Mouse (Mus musculus) limb, embryonic 15.5 days (tissue): ENCODE results near the gene Cct6b. TPM values are rescaled to one million over a fixed set of nuclear protein-coding genes. Genes with fewer than 3 reads are reported as not detected.

Experiments used
- ATAC-seq: fragments of 200-750 bp; cut with Nextera tagmentation; 2 replicates; pipeline ENCODE4 v1.8.0; 2017; ENCODE audit warnings: low read depth, moderate TSS enrichment; ENCODE audit not compliant: insufficient number of reproducible peaks, low FRiP score, low TSS enrichment
- H3K27ac ChIP-seq: fragments of 300-500 bp; sonication (generic); 2 replicates; pipeline ENCODE4 v1.5.1; 2015; ENCODE audit warnings: moderate library complexity, mild to moderate bottlenecking, inconsistent platforms
- H3K27me3 ChIP-seq: fragments of 300-500 bp; sonication (generic); 2 replicates; pipeline ENCODE4 v1.6.1; 2015; ENCODE audit warnings: inconsistent platforms
- H3K36me3 ChIP-seq: fragments of 300-500 bp; sonication (generic); 2 replicates; pipeline ENCODE4 v1.6.1; 2015; ENCODE audit warnings: inconsistent platforms
- H3K4me1 ChIP-seq: fragments of 300-500 bp; sonication (generic); 2 replicates; pipeline ENCODE4 v1.6.1; 2015; ENCODE audit warnings: inconsistent platforms
- H3K4me2 ChIP-seq: fragments of 300-500 bp; sonication (generic); 2 replicates; pipeline ENCODE4 v1.6.1; 2015; ENCODE audit warnings: mild to moderate bottlenecking, inconsistent platforms
- H3K4me3 ChIP-seq: fragments of 300-500 bp; sonication (generic); 2 replicates; pipeline ENCODE4 v1.5.1; 2015; ENCODE audit warnings: mild to moderate bottlenecking, inconsistent platforms
- H3K9ac ChIP-seq: fragments of 300-500 bp; sonication (generic); 2 replicates; pipeline ENCODE4 v1.6.1; 2015; ENCODE audit warnings: inconsistent platforms
- H3K9me3 ChIP-seq: fragments of 300-500 bp; sonication (generic); 2 replicates; pipeline ENCODE4 v1.6.1; 2016; ENCODE audit warnings: inconsistent platforms
- WGBS: fragments of 180-500 bp; shearing (Covaris S2); methylation state at CpG from one replicate; pipeline ENCODE4 v1.1.7; 2015; 5-methylcytosine and 5-hydroxymethylcytosine counted together
- polyA plus RNA-seq: library from polyadenylated mRNA; unstranded; fragments of >200 nt; fragmentation: Nextera tagmentation; extraction: Ambion mirVana; gene quantifications from 2 replicates; pipeline ENCODE4 v1.2.1, GENCODE M21; 2015

Gene Cct6b
- polyA plus RNA-seq, 1 experiment from 2014 or later, result 0.18 TPM

GRCm38 (mm10) chr11:82755919-82756318, 8.2 kb downstream of the Cct6b start:
- no peak overlapping the region for H3K4me3 ChIP-seq
- no peaks in the 10 kb centered on the region for H3K36me3 ChIP-seq
- H3K27me3 ChIP-seq, result no peaks in the 10 kb centered on the region
- H3K9ac ChIP-seq, result no peak overlapping the region
- no peak overlapping the region for H3K4me2 ChIP-seq
- no peaks in the 10 kb centered on the region for H3K9me3 ChIP-seq
- WGBS, result 84% methylated on average over 1 of the region's 1 CpGs
- no peaks in the 10 kb centered on the region for H3K4me1 ChIP-seq
- no peak overlapping the region for H3K27ac ChIP-seq
- ATAC-seq, result no peak

GRCm38 (mm10) chr11:82752349-82753115, 11.6 kb downstream of the Cct6b start:
- WGBS, result 61% methylated on average over 6 of the region's 6 CpGs
- H3K9me3 ChIP-seq, result no peaks in the 10 kb centered on the region
- no peaks in the 10 kb centered on the region for H3K36me3 ChIP-seq
- no peak overlapping the region for H3K9ac ChIP-seq
- H3K27ac ChIP-seq, result no peak overlapping the region
- no peak for ATAC-seq
- H3K4me1 ChIP-seq, result no peaks in the 10 kb centered on the region
- H3K27me3 ChIP-seq, result no peaks in the 10 kb centered on the region
- no peak overlapping the region for H3K4me2 ChIP-seq
- no peak overlapping the region for H3K4me3 ChIP-seq

- WGBS, result 75% methylated on average over 8 of the region's 8 CpGs
- Histone ChIP-seq H3K4me2 (no peak overlapping the region), H3K27ac (no peak overlapping the region), H3K4me1 (no peaks in the 10 kb centered on the region), H3K4me3 (no peak overlapping the region), H3K36me3 (no peaks in the 10 kb centered on the region), H3K27me3 (no peaks in the 10 kb centered on the region; the same call in 1 of the 2 replicates), H3K9ac (no peak overlapping the region), H3K9me3 (no peaks in the 10 kb centered on the region)
- ATAC-seq, result no peak
These were observed 17.2 kb downstream of the Cct6b start for GRCm38 (mm10) chr11:82746857-82747366.

GRCm38 (mm10) chr11:82746138-82746537, 18.0 kb downstream of the Cct6b start:
- no peak overlapping the region for H3K4me2 ChIP-seq
- H3K4me3 ChIP-seq, result no peak overlapping the region
- no peaks in the 10 kb centered on the region; the same call in 1 of the 2 replicates for H3K27me3 ChIP-seq
- no peak for ATAC-seq
- no peak overlapping the region for H3K9ac ChIP-seq
- H3K4me1 ChIP-seq, result no peaks in the 10 kb centered on the region
- WGBS, result 36% methylated on average over 6 of the region's 6 CpGs
- no peaks in the 10 kb centered on the region for H3K9me3 ChIP-seq
- H3K27ac ChIP-seq, result no peak overlapping the region
- H3K36me3 ChIP-seq, result no peaks in the 10 kb centered on the region

GRCm38 (mm10) chr11:82739006-82739405, 25.1 kb downstream of the Cct6b start:
- H3K9ac ChIP-seq, result no peak overlapping the region
- H3K4me3 ChIP-seq, result no peak overlapping the region
- no peaks in the 10 kb centered on the region for H3K36me3 ChIP-seq
- H3K9me3 ChIP-seq, result no peaks in the 10 kb centered on the region
- no peaks in the 10 kb centered on the region for H3K4me1 ChIP-seq
- no peaks in the 10 kb centered on the region for H3K27me3 ChIP-seq
- ATAC-seq, result no peak
- H3K27ac ChIP-seq, result no peak overlapping the region
- H3K4me2 ChIP-seq, result no peak overlapping the region

- Histone ChIP-seq H3K9me3 (no peaks in the 10 kb centered on the region), H3K27me3 (no peaks in the 10 kb centered on the region), H3K36me3 (no peaks in the 10 kb centered on the region), H3K9ac (no peak overlapping the region), H3K27ac (no peak overlapping the region), H3K4me3 (no peak overlapping the region), H3K4me2 (no peak overlapping the region), H3K4me1 (no peaks in the 10 kb centered on the region)
- no peak for ATAC-seq
These were observed 29.9 kb downstream of the Cct6b start for GRCm38 (mm10) chr11:82734227-82734626.

GRCm38 (mm10) chr11:82726862-82727261, 37.3 kb downstream of the Cct6b start:
- Histone ChIP-seq H3K4me2 (no peak overlapping the region), H3K9me3 (no peaks in the 10 kb centered on the region), H3K36me3 (no peaks in the 10 kb centered on the region), H3K27me3 (no peaks in the 10 kb centered on the region), H3K9ac (no peak overlapping the region), H3K27ac (no peak overlapping the region), H3K4me1 (no peaks in the 10 kb centered on the region), H3K4me3 (no peak overlapping the region)
- no peak for ATAC-seq
- WGBS, result 93% methylated on average over 2 of the region's 2 CpGs

GRCm38 (mm10) chr11:82719294-82719693, 44.8 kb downstream of the Cct6b start:
- Histone ChIP-seq H3K9ac (no peak overlapping the region), H3K4me1 (no peaks in the 10 kb centered on the region), H3K36me3 (no peaks in the 10 kb centered on the region), H3K4me2 (no peak overlapping the region), H3K4me3 (no peak overlapping the region), H3K27me3 (no peaks in the 10 kb centered on the region), H3K27ac (no peak overlapping the region), H3K9me3 (no peaks in the 10 kb centered on the region)
- 81% methylated on average over 12 of the region's 12 CpGs for WGBS
- no peak for ATAC-seq

- 0 out of 2 replicates have a peak, but pooled peaks cover under 1% of the 10 kb centered on the region for H3K27me3 ChIP-seq
- no peak overlapping the region for H3K4me3 ChIP-seq
- 58% methylated on average over 3 of the region's 3 CpGs for WGBS
- no peaks in the 10 kb centered on the region for H3K36me3 ChIP-seq
- no peak overlapping the region for H3K4me2 ChIP-seq
- H3K9ac ChIP-seq, result no peak overlapping the region
- H3K4me1 ChIP-seq, result peaks cover 5% of the 10 kb centered on the region; the same call in 1 of the 2 replicates
- no peak overlapping the region for H3K27ac ChIP-seq
- H3K9me3 ChIP-seq, result no peaks in the 10 kb centered on the region
- ATAC-seq, result no peak; the same call in 1 of the 2 replicates
These were observed 51.4 kb downstream of the Cct6b start for GRCm38 (mm10) chr11:82712681-82713080.

- Histone ChIP-seq H3K4me2 (no peak overlapping the region), H3K4me1 (peaks cover 5% of the 10 kb centered on the region; the same call in 1 of the 2 replicates), H3K27me3 (peaks cover 6% of the 10 kb centered on the region; the same call in 1 of the 2 replicates), H3K36me3 (no peaks in the 10 kb centered on the region), H3K27ac (no peak overlapping the region), H3K9ac (no peak overlapping the region), H3K4me3 (no peak overlapping the region), H3K9me3 (no peaks in the 10 kb centered on the region)
- no peak for ATAC-seq
- WGBS, result 68% methylated on average over 4 of the region's 4 CpGs
These were observed 55.2 kb downstream of the Cct6b start for GRCm38 (mm10) chr11:82708934-82709333.

GRCm38 (mm10) chr11:82705082-82705481, 59.0 kb downstream of the Cct6b start:
- Histone ChIP-seq H3K27me3 (peaks cover 6% of the 10 kb centered on the region; the same call in 1 of the 2 replicates), H3K9ac (no peak overlapping the region), H3K4me1 (no peaks in the 10 kb centered on the region), H3K36me3 (no peaks in the 10 kb centered on the region), H3K9me3 (no peaks in the 10 kb centered on the region), H3K4me2 (no peak overlapping the region), H3K27ac (no peak overlapping the region), H3K4me3 (no peak overlapping the region)
- 69% methylated on average over 6 of the region's 6 CpGs for WGBS
- ATAC-seq, result no peak

- H3K4me2 ChIP-seq, result no peak overlapping the region
- H3K4me3 ChIP-seq, result no peak overlapping the region
- WGBS, result 83% methylated on average over 11 of the region's 11 CpGs
These were observed 64.2 kb downstream of the Cct6b start for GRCm38 (mm10) chr11:82699865-82700410.

More at GRCm38 (mm10) chr11:82699865-82700410, 64.2 kb downstream of the Cct6b start:
- no peaks in the 10 kb centered on the region for H3K36me3 ChIP-seq
- H3K27ac ChIP-seq, result no peak overlapping the region
- H3K9me3 ChIP-seq, result no peaks in the 10 kb centered on the region
- H3K27me3 ChIP-seq, result no peaks in the 10 kb centered on the region
- no peak for ATAC-seq
- no peak overlapping the region for H3K9ac ChIP-seq
- H3K4me1 ChIP-seq, result no peaks in the 10 kb centered on the region
